Mouse (Mus musculus) ovary, adult 18-20 months (tissue): ENCODE results near the gene Pcdh15.

ENCODE experiments used
- DNase-seq: peaks from one replicate; pipeline ENCODE4 v3.0.0; 2022; ENCODE audit warnings: low spot score, mixed read lengths

Pcdh15 gene

GRCm38 (mm10) chr10:74569603-74570002 is 1470.5 kb downstream of the Pcdh15 start:
- no peak for DNase-seq

DNA sequence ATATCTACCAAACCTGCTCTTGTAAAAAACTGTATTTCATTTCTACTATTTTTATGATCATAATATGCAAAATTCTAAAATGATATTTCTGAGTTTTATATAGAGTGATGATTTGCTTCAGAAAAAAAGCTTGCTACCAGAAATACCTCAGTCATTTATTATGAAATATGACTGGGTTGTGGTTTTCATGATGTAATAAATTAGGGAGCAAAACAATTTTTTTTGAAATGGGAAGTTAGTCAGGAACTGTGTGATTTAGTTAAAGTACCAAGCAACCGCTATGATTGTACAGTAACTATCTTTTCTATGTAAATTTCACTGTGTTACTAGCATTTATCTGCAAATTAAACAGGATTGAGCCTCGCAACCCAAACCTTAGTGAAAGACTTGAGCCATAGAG is 1480.8 kb downstream of the Pcdh15 start:
- no peak for DNase-seq

DNA sequence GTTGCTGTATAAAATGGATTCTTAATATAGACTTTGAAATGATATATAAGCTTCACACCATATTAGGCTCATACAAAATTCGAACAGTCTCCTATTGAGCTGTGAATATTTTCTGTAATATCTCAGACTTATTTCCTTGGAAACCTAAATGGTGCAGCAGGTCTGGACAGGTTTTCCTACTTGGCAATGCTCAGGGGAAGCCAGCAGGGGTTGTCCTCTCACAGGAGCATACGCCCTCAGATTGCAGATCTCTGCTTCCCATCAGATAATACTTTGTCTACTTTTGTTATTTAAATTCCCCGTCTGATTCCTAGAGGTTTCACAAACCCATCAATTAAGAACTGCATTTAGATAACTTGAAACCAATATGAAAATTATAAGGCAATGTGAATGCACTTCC is 1492.7 kb downstream of the Pcdh15 start:
- DNase-seq = no peak

- DNase-seq = no peak
These were observed 1508.5 kb downstream of the Pcdh15 start for GRCm38 (mm10) chr10:74607683-74608082.

- no peak for DNase-seq
These were observed 1522.7 kb downstream of the Pcdh15 start for GRCm38 (mm10) chr10:74621837-74622236.

GRCm38 (mm10) chr10:74625715-74626114 is 1526.6 kb downstream of the Pcdh15 start:
- no peak for DNase-seq

DNA sequence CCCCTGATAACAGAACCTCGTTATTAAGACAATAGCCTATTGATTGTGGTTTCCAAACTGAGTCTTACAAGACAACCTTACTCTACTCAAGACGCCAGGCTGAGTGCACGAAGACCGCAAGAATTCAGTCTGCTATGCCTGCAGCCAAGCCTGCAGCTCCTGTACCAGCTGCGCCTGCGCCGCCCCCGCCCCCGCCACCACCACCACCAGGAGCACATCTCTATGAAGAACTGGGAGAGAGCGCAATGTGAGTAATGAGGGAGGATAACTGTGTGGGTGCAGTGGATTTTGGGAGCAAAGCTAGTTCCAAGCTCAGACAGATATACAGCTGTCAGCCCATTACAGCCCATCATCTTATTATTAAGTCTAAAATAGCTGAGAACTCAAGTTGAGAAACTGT is 1527.5 kb downstream of the Pcdh15 start:
- no peak for DNase-seq

GRCm38 (mm10) chr10:74631314-74631713 is 1532.2 kb downstream of the Pcdh15 start:
- DNase-seq = no peak

DNA sequence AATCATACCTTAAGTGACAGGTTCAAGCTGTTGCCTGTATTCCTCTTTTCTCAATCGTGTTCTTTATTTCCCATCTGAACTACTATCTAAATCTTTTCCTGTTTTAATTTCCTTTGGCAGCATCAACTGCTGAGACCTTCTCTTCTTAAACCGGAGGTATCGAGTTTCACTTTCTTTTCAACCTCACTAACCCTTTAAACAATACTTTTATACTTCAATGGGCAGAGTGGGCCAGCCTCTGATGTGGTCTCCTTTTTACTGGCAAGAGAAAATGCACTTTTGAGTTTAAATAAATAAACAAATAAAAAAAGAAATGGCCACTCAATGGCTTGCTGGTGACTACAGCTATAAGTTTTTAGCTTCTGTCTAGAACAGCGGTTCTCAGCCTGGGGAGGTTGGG is 1537.9 kb downstream of the Pcdh15 start:
- no peak for DNase-seq

GRCm38 (mm10) chr10:74642125-74642524 is 1543.0 kb downstream of the Pcdh15 start:
- DNase-seq = no peak

GRCm38 (mm10) chr10:74663171-74663570 is 1564.0 kb downstream of the Pcdh15 start:
- no peak for DNase-seq

- no peak for DNase-seq
These were observed 1580.9 kb downstream of the Pcdh15 start for GRCm38 (mm10) chr10:74680016-74680491.

DNA sequence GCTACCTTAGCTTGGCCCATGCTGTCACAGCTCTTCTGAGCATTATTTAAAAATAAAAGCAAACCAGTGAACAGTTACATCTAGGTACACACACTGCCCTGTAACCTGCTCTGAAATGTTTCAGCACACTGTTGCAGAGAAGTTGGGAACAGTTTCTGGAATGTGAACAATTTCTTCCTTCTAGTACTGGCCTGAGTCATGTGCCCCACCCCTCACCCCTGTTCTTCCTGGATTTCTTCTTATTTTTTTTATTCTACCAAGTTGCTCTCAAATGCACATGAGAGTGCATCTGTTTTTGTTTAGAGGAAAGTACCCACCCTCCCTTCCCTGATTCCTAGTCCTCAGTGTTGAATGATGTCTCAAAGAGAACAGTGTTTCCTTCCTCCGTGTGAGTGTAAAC is 1581.4 kb downstream of the Pcdh15 start:
- DNase-seq = no peak
